Mouse (Mus musculus): ENCODE measurements around the gene Mxra8.

Gene Mxra8

DNA sequence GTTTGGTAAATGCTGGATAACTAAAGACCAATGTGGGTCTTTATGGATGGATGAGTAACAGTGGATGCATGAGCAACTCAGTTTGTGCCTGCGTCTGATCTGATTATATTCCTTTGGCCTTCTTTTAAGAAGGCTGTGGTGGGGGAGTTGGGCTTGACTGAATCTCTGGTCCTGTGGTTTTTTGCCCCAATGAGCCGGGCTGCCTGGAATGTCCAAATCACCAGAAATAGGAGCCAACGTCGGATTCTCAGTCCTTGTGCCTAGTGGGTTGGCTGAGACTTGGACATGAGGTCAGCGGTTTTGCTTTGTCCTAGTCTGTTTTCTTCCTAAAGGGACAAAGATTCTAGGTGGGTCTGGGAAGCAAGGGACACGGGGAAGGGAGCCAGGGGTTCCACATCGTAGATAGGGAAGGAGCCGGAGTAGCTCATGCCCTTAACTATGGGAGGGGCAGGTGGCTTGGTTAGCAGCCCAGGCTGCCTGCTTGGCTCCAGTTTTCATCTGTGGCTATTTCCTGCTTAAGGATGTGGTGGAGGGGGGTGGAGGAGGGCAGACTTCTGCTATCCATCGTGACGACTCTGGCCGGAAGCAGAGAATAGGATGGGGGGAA lies 2.0 kb upstream of the Mxra8 start:
- no peak for DNase-seq (ENCODE audit: low spot score in 2 of 2)

DNA sequence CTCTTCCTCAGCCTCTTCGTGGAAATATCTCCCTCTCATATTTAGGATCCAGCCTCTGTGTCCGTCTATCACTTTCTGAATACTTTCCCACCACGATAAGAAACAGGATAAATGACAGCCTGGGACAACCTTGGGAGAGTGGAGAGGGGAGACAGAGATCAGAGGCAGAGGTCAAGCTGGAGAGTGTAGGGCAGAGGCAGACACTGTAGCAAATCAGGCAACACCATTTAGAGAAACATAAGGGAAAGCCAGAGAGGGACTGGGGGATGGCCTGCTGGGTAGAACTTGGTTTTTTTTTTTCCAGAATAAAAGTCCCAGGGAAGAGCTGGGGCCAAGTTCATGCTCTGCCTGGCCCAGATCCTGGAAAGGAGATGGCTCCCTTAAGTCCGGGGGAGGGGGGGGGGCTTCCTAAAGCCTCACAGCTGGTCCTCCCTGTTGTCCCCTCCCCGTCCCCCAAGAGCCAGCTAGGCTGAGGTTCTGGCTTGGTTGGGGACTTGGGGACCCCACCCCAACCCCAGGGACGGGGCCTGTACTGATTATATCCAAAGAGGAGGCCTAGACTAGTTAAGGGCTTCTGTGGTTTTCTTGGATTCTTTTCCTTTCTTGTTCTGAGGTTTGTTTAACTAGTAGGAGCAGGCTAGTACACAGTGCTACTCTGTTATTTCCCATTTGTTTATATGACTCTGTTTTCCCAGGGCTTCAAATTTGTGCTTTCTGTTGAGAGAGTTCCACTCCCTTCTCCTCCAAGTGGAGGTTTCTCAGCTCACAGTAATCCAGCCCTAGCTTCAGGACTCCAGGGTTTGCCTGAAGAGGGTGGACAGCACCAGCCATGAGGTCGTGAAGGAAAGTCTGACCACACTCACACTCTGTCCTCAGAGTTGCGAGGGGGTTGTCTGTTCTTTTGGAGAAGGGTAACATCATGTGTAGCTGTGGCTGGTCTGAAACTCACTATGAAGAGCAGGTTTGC lies 1.0 kb upstream of the Mxra8 start:
- no peak for DNase-seq (ENCODE audit: low spot score in 2 of 2)

DNA sequence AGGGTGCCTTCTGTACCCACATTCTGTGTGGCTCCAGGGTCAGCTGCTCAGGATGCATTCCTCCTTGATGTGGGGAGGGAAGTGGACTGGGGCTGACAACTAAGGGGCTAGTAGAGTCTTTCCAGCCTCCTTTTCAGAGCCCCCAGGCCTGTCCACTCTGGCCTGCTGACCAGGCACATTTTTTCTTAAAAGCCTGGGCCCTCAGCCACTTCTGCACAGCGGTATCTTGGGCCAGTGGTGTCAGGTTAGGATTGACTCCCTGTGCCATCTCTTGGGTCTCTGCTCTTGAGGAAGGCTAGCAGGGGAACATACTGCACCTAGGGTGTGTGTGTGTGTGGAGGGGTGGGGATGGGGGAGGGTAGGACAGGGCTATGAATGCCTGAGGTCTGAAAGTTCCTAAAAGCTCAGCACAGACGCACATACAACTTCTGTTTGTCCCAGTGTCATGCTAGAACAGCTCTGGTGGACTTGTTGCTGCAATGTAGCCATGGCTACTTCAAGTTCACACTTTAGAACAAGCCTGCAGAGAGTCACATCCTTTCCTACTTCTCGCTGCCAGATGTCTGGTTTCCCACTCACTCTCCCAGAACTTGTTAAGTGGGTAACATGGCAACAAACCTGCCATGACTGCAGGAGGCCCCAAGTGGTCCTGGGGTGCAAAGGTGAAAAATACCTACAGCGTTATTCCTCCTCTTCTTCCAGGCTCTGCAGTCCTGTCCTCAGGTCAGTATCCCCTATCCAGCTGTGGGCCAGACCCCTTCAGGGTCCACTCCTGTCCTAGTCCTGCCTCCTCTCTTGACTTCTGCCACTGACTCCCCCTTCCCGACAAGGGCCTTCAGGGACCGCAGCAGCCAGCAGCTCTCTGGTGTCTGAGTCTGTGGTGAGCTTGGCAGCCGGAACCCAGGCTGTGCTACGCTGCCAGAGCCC lies 859 bp downstream of the Mxra8 start:
- no peak for DNase-seq (ENCODE audit: low spot score in 2 of 2)

DNA sequence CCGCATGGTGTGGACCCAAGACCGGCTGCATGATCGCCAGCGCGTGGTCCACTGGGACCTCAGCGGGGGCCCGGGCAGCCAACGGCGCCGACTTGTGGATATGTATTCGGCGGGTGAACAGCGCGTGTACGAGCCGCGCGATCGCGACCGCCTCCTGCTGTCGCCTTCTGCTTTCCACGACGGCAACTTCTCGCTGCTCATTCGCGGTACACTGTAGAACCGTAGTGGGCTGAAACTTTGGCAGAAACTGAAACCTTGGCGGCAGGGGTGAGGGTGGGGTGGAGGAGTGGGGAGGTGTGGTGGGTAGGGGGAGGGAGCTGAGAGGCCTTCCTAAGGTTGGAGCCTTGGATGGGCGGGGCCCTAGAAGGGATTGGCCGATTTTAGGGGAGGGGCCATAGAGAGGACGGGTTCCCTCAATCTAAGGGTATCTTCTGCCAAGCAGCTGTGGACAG lies 1.5 kb downstream of the Mxra8 start:
- DNase-seq (ENCODE audit: low spot score in 2 of 2), result no peak

DNA sequence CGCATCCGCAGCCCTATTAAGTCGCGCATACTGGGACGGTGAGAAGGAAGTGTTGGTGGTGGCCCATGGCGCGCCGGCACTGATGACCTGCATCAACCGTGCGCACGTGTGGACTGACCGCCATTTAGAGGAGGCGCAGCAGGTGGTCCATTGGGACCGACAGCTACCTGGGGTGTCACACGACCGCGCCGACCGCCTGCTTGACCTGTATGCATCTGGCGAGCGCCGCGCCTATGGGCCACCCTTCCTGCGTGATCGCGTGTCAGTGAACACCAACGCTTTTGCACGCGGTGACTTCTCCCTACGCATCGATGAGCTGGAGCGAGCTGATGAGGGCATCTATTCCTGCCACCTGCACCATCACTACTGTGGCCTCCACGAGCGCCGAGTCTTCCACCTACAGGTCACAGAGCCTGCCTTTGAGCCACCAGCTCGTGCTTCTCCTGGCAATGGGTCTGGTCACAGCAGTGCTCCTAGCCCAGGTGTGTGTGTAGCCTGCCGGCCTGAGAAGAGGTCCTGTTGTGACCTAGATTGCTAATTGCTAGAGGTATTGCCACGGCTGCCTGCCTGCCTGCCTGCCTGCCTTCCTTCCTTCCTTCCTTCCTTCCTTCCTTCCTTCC lies 2.3 kb downstream of the Mxra8 start:
- no peak for DNase-seq (ENCODE audit: low spot score in 2 of 2)

DNA sequence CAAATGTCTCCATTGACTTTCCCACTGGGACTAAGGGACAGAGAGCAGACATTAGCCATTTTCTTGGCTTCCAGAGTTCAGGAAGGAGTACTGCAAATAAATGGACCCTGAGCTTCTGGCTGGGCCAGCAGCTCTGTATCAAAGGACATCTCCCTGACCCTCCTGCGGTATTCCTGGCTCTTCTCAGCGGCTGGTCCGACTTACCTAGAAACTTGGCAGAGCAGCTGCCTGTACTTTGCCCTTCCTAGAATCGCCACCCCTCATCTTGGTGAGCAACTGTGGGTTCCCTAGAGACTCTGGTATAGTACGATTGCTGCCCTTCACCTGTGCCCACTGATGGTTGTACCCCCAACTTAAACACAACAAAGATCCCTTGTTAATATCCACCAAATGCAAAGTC lies 3.8 kb downstream of the Mxra8 start:
- DNase-seq (ENCODE audit: low spot score in 2 of 2), result no peak

DNA sequence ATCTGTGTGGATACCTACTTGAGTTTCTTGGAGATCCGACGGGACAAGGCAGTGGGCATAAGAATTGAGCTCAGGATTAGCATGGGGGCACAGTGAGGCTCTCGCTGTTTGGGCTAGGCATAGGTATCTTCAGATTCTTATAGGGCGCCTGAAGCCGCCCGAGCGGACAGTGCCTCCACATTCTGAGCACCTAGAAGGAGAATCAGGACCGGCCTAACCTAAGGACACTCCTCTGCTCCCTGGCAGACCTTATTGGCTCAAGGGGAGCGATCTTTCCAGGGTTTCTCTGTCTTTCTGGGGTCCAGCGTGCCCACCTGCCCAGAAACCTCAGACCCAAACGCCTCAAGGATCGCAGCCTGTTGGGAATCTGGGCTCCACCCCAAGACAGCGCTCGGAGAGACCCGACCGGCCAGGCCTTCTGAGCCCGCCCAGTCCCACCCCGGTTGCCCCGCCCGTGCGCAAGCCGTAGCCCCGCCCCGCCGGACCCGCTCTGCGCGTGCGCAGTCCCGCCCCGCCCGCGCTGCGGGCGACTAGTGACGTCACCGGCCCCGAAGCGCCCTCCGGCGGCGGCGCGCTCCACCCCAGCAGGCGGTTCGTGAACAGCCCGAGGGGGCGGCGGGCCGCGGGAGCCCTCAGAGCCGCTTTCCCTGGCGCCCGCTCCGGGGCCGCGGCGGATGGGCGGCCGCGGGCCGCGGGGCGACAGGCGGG lies 7.5 kb downstream of the Mxra8 start, which contains the start of gene Dvl1:
Gene Dvl1 (plus strand): TSS at position 532 of the 708 bp plus-strand sequence.
- DNase-seq (ENCODE audit: low spot score in 2 of 2), result peak; percentile 58 to 91

DNA sequence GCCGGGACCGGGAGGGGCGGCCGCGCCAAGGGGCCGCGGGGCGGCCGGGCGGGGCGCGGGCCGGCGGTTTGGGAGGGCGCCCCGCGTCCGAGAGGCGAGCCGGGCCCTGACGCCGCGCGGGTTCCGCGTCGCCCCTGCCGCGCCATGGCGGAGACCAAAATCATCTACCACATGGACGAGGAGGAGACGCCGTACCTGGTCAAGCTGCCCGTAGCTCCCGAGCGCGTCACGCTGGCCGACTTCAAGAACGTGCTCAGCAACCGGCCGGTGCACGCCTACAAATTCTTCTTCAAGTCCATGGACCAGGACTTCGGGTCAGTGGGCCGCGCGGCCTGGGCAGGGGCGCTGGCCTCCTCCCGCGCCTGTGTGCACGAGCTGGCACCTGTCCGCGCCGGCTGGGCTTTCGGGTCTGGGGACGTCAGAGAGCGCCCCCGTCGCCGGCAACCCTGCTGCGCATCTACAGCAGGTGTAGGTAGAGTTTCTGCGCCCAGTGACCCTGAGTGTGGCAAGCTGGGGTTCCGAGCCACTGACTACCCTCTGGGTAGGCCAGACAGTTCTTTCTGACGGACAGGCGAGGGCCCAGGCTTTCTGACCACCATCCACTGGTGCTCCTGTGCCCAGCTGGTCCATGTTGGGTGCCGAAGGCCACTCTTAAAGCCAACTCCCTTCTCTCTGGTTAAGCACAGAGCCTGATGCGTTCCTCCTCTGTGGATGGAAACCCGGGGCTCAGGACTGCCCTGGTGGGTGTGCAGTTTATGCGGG lies 8.3 kb downstream of the Mxra8 start:
- no peak for DNase-seq (ENCODE audit: low spot score in 2 of 2)

DNA sequence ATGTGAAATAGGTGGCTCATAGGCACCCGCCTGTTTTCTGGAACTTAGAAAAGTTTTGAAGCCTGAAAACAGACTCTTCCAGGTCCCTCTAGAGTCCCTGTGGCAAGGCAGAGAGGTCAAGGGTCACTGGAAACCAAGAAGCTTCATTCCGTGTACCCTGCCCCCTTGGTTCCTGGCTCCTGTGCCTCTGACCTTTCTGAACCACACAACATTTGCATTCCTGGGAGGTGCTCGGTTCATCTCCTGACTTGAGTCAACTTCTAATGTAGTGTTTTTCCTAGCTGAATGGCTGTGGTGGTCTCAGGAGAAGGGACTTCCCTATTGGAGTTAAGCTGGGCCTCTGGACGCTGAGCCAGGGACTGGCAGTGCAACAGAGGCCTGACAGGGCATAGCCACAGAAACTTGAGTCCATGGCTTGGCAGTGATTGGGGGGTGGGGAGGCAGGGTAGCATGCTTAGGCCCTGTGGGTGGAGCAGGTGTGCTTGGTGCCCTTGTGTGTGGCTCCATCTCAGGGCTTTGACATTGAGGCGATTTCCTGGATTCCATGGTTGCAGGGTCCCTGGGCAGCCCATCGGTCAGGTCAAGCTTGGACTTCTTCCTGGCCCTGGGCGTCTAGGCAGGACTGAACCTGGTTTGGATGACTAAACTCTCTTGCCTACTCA lies 9.1 kb downstream of the Mxra8 start:
- DNase-seq (ENCODE audit: low spot score in 2 of 2), result no peak

DNA sequence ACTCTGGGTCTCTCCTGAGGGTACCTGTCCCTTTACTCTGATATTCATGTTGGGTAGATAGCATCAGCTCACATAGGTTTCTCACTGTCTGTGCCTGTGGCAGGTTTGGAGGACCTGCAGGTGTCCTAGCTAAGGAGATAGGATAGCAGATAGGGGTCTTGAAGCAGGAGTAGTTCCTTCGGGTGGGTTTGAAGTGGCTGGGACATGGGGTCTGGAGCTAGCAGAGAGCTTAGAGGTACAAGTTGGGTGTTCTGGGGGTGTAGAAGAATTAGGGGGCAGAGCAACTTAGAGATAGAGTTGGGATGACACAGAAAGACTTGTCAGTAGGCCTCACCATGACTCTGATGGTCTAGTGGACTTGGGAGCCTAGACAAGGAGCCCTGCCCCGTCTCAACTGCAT lies 9.9 kb downstream of the Mxra8 start:
- DNase-seq (ENCODE audit: low spot score in 2 of 2), result no peak

DNA sequence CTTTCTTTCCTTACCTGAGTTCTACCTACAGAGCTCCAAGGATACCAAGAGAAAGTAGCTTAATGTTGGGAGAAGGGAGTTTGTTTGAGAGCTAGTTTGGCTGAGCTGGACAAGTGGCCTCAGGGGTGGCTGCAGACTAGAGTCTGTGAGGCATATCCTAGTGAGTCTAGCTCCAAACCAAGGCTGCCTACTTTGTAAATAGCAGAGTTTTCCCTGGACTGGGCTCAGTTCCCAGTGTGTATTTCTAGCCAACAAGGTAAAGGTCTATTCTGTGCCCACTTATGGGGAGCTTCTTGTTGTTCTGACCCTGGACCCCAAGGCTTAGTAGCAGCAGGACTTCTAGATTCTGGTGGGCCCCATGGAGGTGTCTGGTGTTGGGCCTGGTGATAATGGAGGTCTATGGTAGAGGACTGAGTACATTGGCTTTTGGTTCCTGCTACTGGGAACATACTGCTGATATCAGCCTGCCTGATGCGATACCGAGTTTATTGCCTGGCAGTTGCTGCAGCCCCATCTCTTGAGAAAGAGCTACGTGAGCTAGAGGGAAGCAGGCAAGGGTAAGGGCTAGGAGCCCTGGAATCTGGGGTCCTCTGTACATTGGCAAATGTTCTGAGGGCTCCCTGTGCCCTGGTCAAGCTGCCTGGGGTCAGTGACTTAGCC lies 10.4 kb downstream of the Mxra8 start:
- no peak for DNase-seq (ENCODE audit: low spot score in 2 of 2)

DNA sequence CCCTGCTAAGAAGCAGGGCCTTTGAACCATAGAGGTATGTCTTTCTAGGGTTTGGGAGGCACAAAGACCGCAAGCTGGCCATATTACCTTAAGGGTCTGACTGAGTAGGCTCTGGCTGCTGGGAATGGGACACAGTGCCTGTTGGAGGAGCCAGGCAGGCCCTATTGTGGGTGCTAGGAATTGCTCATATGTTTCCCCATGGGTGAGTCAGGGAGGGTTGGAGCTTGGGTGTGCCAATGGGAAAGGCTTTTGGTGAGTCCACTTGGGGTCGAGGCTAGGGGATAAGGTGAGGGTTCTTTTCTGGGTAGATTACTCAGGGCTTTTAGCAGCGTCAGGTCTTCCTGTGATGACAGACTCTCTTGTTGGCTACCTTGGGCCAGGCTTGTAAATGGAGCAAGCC lies 11.9 kb downstream of the Mxra8 start:
- DNase-seq (ENCODE audit: low spot score in 2 of 2), result no peak

DNA sequence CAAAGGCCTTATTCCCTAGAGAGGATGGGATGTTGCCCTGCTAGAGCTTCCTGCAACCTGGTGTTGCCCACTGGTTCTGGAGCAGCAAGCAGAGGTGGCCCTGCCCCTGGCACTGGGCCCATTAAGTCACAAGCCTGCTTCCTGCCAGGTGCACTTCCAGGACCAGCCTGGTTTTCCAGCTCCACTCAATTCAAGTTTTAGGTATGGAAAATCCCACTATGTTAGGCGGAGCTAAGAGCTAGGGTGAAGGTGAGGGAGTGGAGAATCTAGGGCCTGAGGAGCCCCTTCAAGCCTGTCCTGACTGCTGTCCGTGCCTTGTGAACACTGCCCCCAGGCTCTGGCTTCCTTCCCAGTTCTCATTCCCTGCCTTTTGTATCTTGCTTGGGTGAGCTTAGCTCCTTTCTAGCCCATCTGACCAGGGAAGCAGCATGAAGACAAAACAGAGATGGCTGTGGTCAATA lies 12.5 kb downstream of the Mxra8 start:
- no peak for DNase-seq (ENCODE audit: low spot score in 2 of 2)

DNA sequence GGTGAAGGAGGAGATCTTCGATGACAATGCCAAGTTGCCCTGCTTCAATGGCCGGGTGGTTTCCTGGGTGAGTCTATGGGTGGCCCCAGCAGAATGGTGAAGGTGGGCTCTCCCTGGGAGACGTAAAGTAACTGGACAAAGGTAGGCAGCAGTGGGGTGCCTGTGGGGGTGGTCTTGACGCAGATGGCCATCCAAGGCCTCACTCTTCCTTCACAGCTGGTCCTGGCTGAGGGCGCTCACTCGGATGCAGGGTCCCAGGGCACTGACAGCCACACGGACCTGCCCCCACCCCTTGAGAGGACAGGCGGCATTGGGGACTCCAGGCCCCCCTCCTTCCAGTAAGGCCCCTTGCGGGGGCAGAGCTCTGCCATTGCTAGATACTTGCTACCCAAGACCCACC lies 13.9 kb downstream of the Mxra8 start:
- DNase-seq (ENCODE audit: low spot score in 2 of 2), result no peak

DNA sequence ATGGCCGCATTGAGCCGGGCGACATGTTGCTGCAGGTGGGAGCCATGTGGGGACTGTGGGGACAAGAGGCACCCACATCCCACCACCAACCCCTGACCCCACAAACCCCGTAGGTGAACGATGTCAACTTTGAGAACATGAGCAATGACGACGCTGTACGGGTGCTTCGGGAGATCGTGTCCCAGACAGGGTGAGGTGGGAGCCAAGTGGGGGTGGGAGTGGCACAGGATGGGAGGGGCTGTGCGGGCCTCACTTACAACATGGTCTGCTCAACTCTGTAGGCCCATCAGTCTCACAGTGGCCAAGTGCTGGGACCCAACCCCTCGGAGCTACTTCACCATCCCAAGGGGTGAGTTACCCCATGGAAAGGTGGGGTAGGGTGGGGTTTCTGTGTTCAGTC lies 15.5 kb downstream of the Mxra8 start:
- no peak for DNase-seq (ENCODE audit: low spot score in 2 of 2)

DNA sequence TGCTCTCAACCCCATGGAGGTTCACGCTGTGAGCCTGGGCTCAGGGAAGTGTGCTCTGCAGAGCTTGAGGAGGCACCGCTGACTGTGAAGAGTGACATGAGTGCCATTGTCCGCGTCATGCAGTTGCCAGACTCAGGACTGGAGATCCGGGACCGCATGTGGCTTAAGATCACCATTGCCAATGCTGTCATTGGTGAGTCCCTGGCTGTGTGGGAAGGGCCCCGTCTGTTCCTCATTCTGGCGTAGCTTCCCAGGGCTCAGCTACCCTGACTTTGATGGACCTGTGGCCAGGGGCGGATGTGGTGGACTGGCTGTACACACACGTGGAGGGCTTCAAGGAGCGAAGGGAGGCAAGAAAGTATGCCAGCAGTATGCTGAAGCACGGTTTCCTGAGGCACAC lies 16.6 kb downstream of the Mxra8 start:
- no peak for DNase-seq (ENCODE audit: low spot score in 2 of 2)

DNA sequence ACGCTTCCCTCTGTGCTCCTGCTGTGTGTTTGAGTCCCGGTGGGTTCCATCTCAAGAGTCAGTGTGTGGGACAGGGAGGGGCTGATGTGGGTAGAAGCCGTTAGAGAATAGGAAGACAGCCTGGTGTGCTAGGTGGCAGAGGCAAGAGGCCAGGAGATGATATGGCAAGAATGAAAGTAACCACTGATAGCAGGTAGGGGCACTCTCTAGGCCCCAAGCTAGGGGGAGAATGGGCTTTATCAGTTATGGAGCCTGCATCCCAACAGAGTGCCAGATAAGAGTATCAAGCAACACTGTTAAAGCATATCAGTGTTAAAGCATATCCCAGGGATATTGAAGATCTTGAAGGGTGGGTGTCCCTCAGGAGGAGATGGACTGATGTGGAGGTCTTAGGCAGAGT lies 17.4 kb downstream of the Mxra8 start:
- DNase-seq (ENCODE audit: low spot score in 2 of 2), result no peak

DNA sequence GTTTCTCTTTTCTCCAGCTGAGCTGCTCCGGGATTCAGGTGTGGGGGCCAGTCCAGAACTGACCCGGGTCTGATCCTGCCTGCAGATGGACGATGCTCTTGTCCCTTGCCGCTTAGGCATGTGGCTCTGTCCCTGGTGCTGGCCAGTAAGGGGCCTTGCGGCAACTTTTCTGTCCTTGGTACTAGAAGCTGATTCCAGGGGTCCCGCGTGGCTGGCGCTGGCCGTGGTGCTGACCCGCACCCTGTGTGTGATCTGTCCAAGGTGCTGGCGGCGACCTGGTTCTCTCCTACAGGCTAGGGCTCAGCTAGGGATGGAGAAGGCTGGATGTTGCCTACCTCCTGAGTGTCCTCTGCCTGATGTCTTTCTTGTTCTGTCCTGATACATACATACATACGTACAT lies 19.8 kb downstream of the Mxra8 start:
- DNase-seq (ENCODE audit: low spot score in 2 of 2), result no peak

DNA sequence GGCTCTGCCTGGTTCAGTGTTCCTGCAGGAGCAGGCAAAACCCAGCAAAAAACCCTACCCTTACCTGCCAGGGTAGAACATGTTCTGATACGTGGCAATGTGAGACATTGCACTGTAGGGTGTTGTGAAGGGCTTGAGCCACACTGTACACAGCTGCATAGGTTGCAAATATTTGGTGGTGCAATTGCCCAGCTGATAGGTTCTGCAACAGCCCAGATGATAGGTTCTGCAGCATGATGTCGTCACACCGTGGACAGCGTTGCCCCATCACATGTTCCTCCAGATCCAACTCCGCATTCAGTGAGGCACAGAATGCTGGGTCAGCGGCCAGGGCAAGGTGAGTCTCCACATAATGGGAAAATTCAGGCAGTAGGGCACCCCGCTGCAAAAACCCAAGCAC lies 22.3 kb downstream of the Mxra8 start:
- no peak for DNase-seq (ENCODE audit: low spot score in 2 of 2)
